Mouse (Mus musculus) embryonic facial prominence, embryonic 14.5 days (tissue): ENCODE data around the gene Prim2. TPM values are rescaled to one million over a fixed set of nuclear protein-coding genes. Genes with fewer than 3 reads are reported as not detected.

Experiments used
- ATAC-seq: fragments of 200-750 bp; cut with Nextera tagmentation; 2 replicates; pipeline ENCODE4 v1.8.0; 2017; ENCODE audit warnings: low read depth, moderate number of reproducible peaks, moderate TSS enrichment
- DNase-seq: peaks from one replicate; pipeline ENCODE4 v3.0.0-alpha.2; 2015; ENCODE audit warnings: low spot score
- H3K27ac ChIP-seq: fragments of 300-500 bp; sonication (generic); replicated peaks from 2 replicates; pipeline ENCODE4 v1.5.1; 2014; ENCODE audit warnings: low read depth, mild to moderate bottlenecking, low read length, moderate library complexity
- H3K27me3 ChIP-seq: fragments of 300-500 bp; sonication (generic); replicated peaks from 2 replicates; pipeline ENCODE4 v1.6.1; 2014; ENCODE audit warnings: low read length; ENCODE audit not compliant: control insufficient read depth, insufficient read depth
- H3K36me3 ChIP-seq: fragments of 300-500 bp; sonication (generic); 2 replicates; pipeline ENCODE4 v1.6.1; 2014; ENCODE audit warnings: low read length, mixed read lengths; ENCODE audit not compliant: control insufficient read depth, insufficient read depth
- H3K4me1 ChIP-seq: fragments of 300-500 bp; sonication (generic); 2 replicates; pipeline ENCODE4 v1.6.1; 2014; ENCODE audit warnings: antibody characterized with exemption, low read length; ENCODE audit not compliant: control insufficient read depth, insufficient read depth
- H3K4me2 ChIP-seq: fragments of 300-500 bp; sonication (generic); 2 replicates; pipeline ENCODE4 v1.6.1; 2014; ENCODE audit warnings: low read depth, mild to moderate bottlenecking, low read length, moderate library complexity, mixed read lengths
- H3K4me3 ChIP-seq: fragments of 300-500 bp; sonication (generic); 2 replicates; pipeline ENCODE4 v1.5.1; 2014; ENCODE audit warnings: low read depth, mild to moderate bottlenecking, low read length
- H3K9ac ChIP-seq: fragments of 300-500 bp; sonication (generic); 2 replicates; pipeline ENCODE4 v1.6.1; 2014; ENCODE audit warnings: low read depth, mild to moderate bottlenecking, low read length, moderate library complexity, mixed read lengths
- H3K9me3 ChIP-seq: fragments of 300-500 bp; sonication (generic); 2 replicates; pipeline ENCODE4 v1.6.1; 2016; ENCODE audit warnings: low read length; ENCODE audit not compliant: control insufficient read depth
- WGBS: fragments of 180-500 bp; shearing (Covaris S2); extraction: QIAGEN DNeasy Blood & Tissue Kit; methylation state at CpG from one replicate; pipeline ENCODE4 v1.1.7; 2014; 5-methylcytosine and 5-hydroxymethylcytosine counted together
- polyA plus RNA-seq: library from polyadenylated mRNA; unstranded; fragments of >200 nt; fragmentation: Nextera tagmentation; extraction: Ambion mirVana; gene quantifications from 2 replicates; pipeline ENCODE4 v1.2.1, GENCODE M21; 2014

The Prim2 gene
- polyA plus RNA-seq, 1 experiment from 2014 or later = 26.6 TPM

- no peak overlapping the region for H3K27ac ChIP-seq
- WGBS = 63% methylated on average over 5 of the region's 5 CpGs
Measured at GRCm38 (mm10) chr1:33671441-33671840, 1.8 kb upstream of the Prim2 start.

GRCm38 (mm10) chr1:33670164-33670616 lies 595 bp upstream of the Prim2 start:
- under 1% methylated on average over 37 of the region's 37 CpGs for WGBS
- peak; percentile 87 for DNase-seq
- ATAC-seq = peak; percentile 56
- H3K27ac ChIP-seq = peak overlapping the region; percentile 85
- no peaks in the 10 kb centered on the region for H3K9me3 ChIP-seq
- H3K4me1 ChIP-seq = no peaks in the 10 kb centered on the region
- peak overlapping the region; percentile 77 for H3K9ac ChIP-seq
- H3K4me3 ChIP-seq = peak overlapping the region; percentile 65
- H3K4me2 ChIP-seq = peak overlapping the region; percentile 80
- peaks cover 17% of the 10 kb centered on the region for H3K36me3 ChIP-seq
- no peaks in the 10 kb centered on the region for H3K27me3 ChIP-seq

More at GRCm38 (mm10) chr1:33671441-33671840, 1.8 kb upstream of the Prim2 start:
- Histone ChIP-seq H3K36me3 (peaks cover 8% of the 10 kb centered on the region; the same call in 1 of the 2 replicates), H3K27me3 (no peaks in the 10 kb centered on the region), H3K4me3 (no peak overlapping the region), H3K9me3 (no peaks in the 10 kb centered on the region), H3K4me2 (no peak overlapping the region), H3K9ac (no peak overlapping the region), H3K4me1 (no peaks in the 10 kb centered on the region)
- ATAC-seq = no peak
- no peak for DNase-seq

GRCm38 (mm10) chr1:33663605-33664117 lies 5.9 kb downstream of the Prim2 start:
- no peak overlapping the region for H3K9ac ChIP-seq
- no peak overlapping the region for H3K27ac ChIP-seq
- H3K4me3 ChIP-seq = no peak overlapping the region
- H3K4me1 ChIP-seq = no peaks in the 10 kb centered on the region
- no peak overlapping the region for H3K4me2 ChIP-seq
- H3K36me3 ChIP-seq = peaks cover 61% of the 10 kb centered on the region
- no peak for ATAC-seq
- H3K9me3 ChIP-seq = no peaks in the 10 kb centered on the region
- DNase-seq = no peak
- H3K27me3 ChIP-seq = no peaks in the 10 kb centered on the region
- WGBS = 86% methylated on average over 19 of the region's 19 CpGs

GRCm38 (mm10) chr1:33663163-33663562 lies 6.4 kb downstream of the Prim2 start:
- no peak overlapping the region for H3K9ac ChIP-seq
- no peak for ATAC-seq
- H3K27me3 ChIP-seq = no peaks in the 10 kb centered on the region
- no peaks in the 10 kb centered on the region for H3K9me3 ChIP-seq
- no peak overlapping the region for H3K4me2 ChIP-seq
- no peaks in the 10 kb centered on the region for H3K4me1 ChIP-seq
- no peak for DNase-seq
- H3K27ac ChIP-seq = no peak overlapping the region
- H3K36me3 ChIP-seq = peaks cover 64% of the 10 kb centered on the region
- H3K4me3 ChIP-seq = no peak overlapping the region

GRCm38 (mm10) chr1:33658302-33658701 lies 11.3 kb downstream of the Prim2 start:
- 75% methylated on average over 4 of the region's 4 CpGs for WGBS
- no peak overlapping the region for H3K4me3 ChIP-seq
- H3K27ac ChIP-seq = no peak overlapping the region
- H3K27me3 ChIP-seq = no peaks in the 10 kb centered on the region
- no peaks in the 10 kb centered on the region for H3K9me3 ChIP-seq
- H3K36me3 ChIP-seq = peaks cover 57% of the 10 kb centered on the region
- no peak overlapping the region for H3K9ac ChIP-seq
- no peak overlapping the region for H3K4me2 ChIP-seq
- DNase-seq (no peak), ATAC-seq (no peak)
- H3K4me1 ChIP-seq = no peaks in the 10 kb centered on the region

GRCm38 (mm10) chr1:33657574-33658149 lies 11.9 kb downstream of the Prim2 start:
- H3K4me1 ChIP-seq = no peaks in the 10 kb centered on the region
- no peak overlapping the region for H3K4me2 ChIP-seq
- H3K27ac ChIP-seq = no peak overlapping the region
- peaks cover 57% of the 10 kb centered on the region for H3K36me3 ChIP-seq
- DNase-seq (no peak), ATAC-seq (no peak)
- no peaks in the 10 kb centered on the region for H3K9me3 ChIP-seq
- no peak overlapping the region for H3K4me3 ChIP-seq
- H3K27me3 ChIP-seq = no peaks in the 10 kb centered on the region
- no peak overlapping the region for H3K9ac ChIP-seq
- WGBS = 93% methylated on average over 12 of the region's 12 CpGs

GRCm38 (mm10) chr1:33650875-33651274 lies 18.7 kb downstream of the Prim2 start:
- 88% methylated on average over 11 of the region's 11 CpGs for WGBS
- DNase-seq (no peak), ATAC-seq (no peak)
- no peak overlapping the region for H3K27ac ChIP-seq
- H3K4me1 ChIP-seq = no peaks in the 10 kb centered on the region
- H3K36me3 ChIP-seq = peaks cover 21% of the 10 kb centered on the region
- no peaks in the 10 kb centered on the region for H3K27me3 ChIP-seq
- H3K4me2 ChIP-seq = no peak overlapping the region
- H3K9me3 ChIP-seq = no peaks in the 10 kb centered on the region
- no peak overlapping the region for H3K9ac ChIP-seq
- H3K4me3 ChIP-seq = no peak overlapping the region

GRCm38 (mm10) chr1:33649534-33650108 lies 20.0 kb downstream of the Prim2 start:
- Histone ChIP-seq H3K27ac (no peak overlapping the region), H3K4me1 (no peaks in the 10 kb centered on the region), H3K9me3 (no peaks in the 10 kb centered on the region), H3K4me2 (no peak overlapping the region), H3K36me3 (peaks cover 18% of the 10 kb centered on the region; the same call in 1 of the 2 replicates), H3K9ac (no peak overlapping the region), H3K27me3 (no peaks in the 10 kb centered on the region), H3K4me3 (no peak overlapping the region)
- DNase-seq (no peak), ATAC-seq (no peak)
- WGBS = 93% methylated on average over 9 of the region's 9 CpGs

GRCm38 (mm10) chr1:33649021-33649420 lies 20.6 kb downstream of the Prim2 start:
- Histone ChIP-seq H3K4me2 (no peak overlapping the region), H3K36me3 (peaks cover 22% of the 10 kb centered on the region; the same call in 1 of the 2 replicates), H3K27ac (no peak overlapping the region), H3K4me1 (no peaks in the 10 kb centered on the region), H3K27me3 (no peaks in the 10 kb centered on the region), H3K9me3 (no peaks in the 10 kb centered on the region), H3K9ac (no peak overlapping the region), H3K4me3 (no peak overlapping the region)
- DNase-seq (no peak), ATAC-seq (no peak)
- 87% methylated on average over 4 of the region's 4 CpGs for WGBS
